Mouse (Mus musculus) midbrain, embryonic 11.5 days (tissue): ENCODE data around the gene Xylb. TPM values are rescaled to one million over a fixed set of nuclear protein-coding genes. Genes with fewer than 3 reads are reported as not detected.

ENCODE experiments used
- ATAC-seq: fragments of 200-750 bp; cut with Nextera tagmentation; 2 replicates; pipeline ENCODE4 v1.8.0; 2017; ENCODE audit warnings: moderate TSS enrichment, moderate library complexity; ENCODE audit not compliant: low FRiP score
- DNase-seq: peaks from one replicate; pipeline ENCODE4 v3.0.0; 2015; ENCODE audit warnings: low spot score; ENCODE audit errors: missing footprints
- H3K27ac ChIP-seq: fragments of 300-500 bp; sonication (generic); 2 replicates; pipeline ENCODE4 v1.5.1; 2014; ENCODE audit warnings: low read depth, low read length
- H3K27me3 ChIP-seq: fragments of 300-500 bp; sonication (generic); 2 replicates; pipeline ENCODE4 v1.6.1; 2014; ENCODE audit warnings: mild to moderate bottlenecking, low read length, moderate library complexity, mixed read lengths; ENCODE audit not compliant: control insufficient read depth, insufficient read depth
- H3K36me3 ChIP-seq: fragments of 300-500 bp; sonication (generic); 2 replicates; pipeline ENCODE4 v1.6.1; 2014; ENCODE audit warnings: mild to moderate bottlenecking, low read length, moderate library complexity, mixed read lengths; ENCODE audit not compliant: control insufficient read depth, insufficient read depth
- H3K4me1 ChIP-seq: fragments of 300-500 bp; sonication (generic); 2 replicates; pipeline ENCODE4 v1.6.1; 2014; ENCODE audit warnings: low read length; ENCODE audit not compliant: control insufficient read depth, insufficient read depth
- H3K4me2 ChIP-seq: fragments of 300-500 bp; sonication (generic); 2 replicates; pipeline ENCODE4 v1.6.1; 2014; ENCODE audit warnings: mild to moderate bottlenecking, moderate library complexity
- H3K4me3 ChIP-seq: fragments of 300-500 bp; sonication (generic); 2 replicates; pipeline ENCODE4 v1.5.1; 2014; ENCODE audit warnings: low read depth, low read length
- H3K9ac ChIP-seq: fragments of 300-500 bp; sonication (generic); 2 replicates; pipeline ENCODE4 v1.6.1; 2014; ENCODE audit warnings: low read length
- H3K9me3 ChIP-seq: fragments of 300-500 bp; sonication (generic); 2 replicates; pipeline ENCODE4 v1.6.1; 2016; ENCODE audit warnings: low read length; ENCODE audit not compliant: control insufficient read depth
- WGBS: fragments of 180-500 bp; shearing (Covaris S2); extraction: QIAGEN DNeasy Blood & Tissue Kit; methylation state at CpG from one replicate; pipeline ENCODE4 v1.1.7; 2014; 5-methylcytosine and 5-hydroxymethylcytosine counted together
- polyA plus RNA-seq: library from polyadenylated mRNA; unstranded; fragments of >200 nt; fragmentation: Nextera tagmentation; extraction: Ambion mirVana; gene quantifications from 2 replicates; pipeline ENCODE4 v1.2.1, GENCODE M21; 2014

The Xylb gene
- polyA plus RNA-seq, 1 experiment from 2014 or later: 6.5 TPM

- peaks cover 8% of the 10 kb centered on the region for H3K4me1 ChIP-seq
- no peaks in the 10 kb centered on the region for H3K9me3 ChIP-seq
- ATAC-seq: no peak
- peak overlapping the region; percentile 79 for H3K9ac ChIP-seq
- peak overlapping the region; percentile 83 for H3K27ac ChIP-seq
- H3K4me2 ChIP-seq: peak overlapping the region; percentile 69
- WGBS: 9% methylated on average over 9 of the region's 9 CpGs
- no peaks in the 10 kb centered on the region for H3K27me3 ChIP-seq
- peak overlapping the region; percentile 87 for H3K4me3 ChIP-seq
- H3K36me3 ChIP-seq: no peaks in the 10 kb centered on the region
- no peak for DNase-seq
These were observed 33.9 kb upstream of the Xylb start for GRCm38 (mm10) chr9:119323260-119323645.

GRCm38 (mm10) chr9:119324130-119324529, 33.1 kb upstream of the Xylb start:
- no peak overlapping the region for H3K27ac ChIP-seq
- H3K27me3 ChIP-seq: no peaks in the 10 kb centered on the region
- no peaks in the 10 kb centered on the region for H3K36me3 ChIP-seq
- H3K4me3 ChIP-seq: no peak overlapping the region
- H3K4me1 ChIP-seq: peaks cover 8% of the 10 kb centered on the region
- H3K4me2 ChIP-seq: no peak overlapping the region
- DNase-seq (no peak), ATAC-seq (no peak)
- WGBS: 74% methylated on average over 1 of the region's 1 CpGs
- no peak overlapping the region for H3K9ac ChIP-seq
- H3K9me3 ChIP-seq: no peaks in the 10 kb centered on the region

- 81% methylated on average over 3 of the region's 3 CpGs for WGBS
- no peak for ATAC-seq
- H3K4me1 ChIP-seq: no peaks in the 10 kb centered on the region; the same call in 1 of the 2 replicates
These were observed 28.7 kb upstream of the Xylb start for GRCm38 (mm10) chr9:119328488-119328887.

GRCm38 (mm10) chr9:119330186-119330963, 26.8 kb upstream of the Xylb start:
- no peak overlapping the region for H3K9ac ChIP-seq
- no peak overlapping the region for H3K27ac ChIP-seq
- DNase-seq (peak; percentile 41), ATAC-seq (no peak)
- WGBS: 85% methylated on average over 15 of the region's 15 CpGs
- no peaks in the 10 kb centered on the region for H3K36me3 ChIP-seq
- no peaks in the 10 kb centered on the region for H3K4me1 ChIP-seq
- no peaks in the 10 kb centered on the region for H3K27me3 ChIP-seq
- no peak overlapping the region for H3K4me2 ChIP-seq
- H3K4me3 ChIP-seq: no peak overlapping the region
- H3K9me3 ChIP-seq: no peaks in the 10 kb centered on the region

More at GRCm38 (mm10) chr9:119328488-119328887, 28.7 kb upstream of the Xylb start:
- Histone ChIP-seq H3K9me3 (no peaks in the 10 kb centered on the region), H3K27me3 (no peaks in the 10 kb centered on the region), H3K27ac (no peak overlapping the region), H3K4me2 (no peak overlapping the region), H3K36me3 (no peaks in the 10 kb centered on the region), H3K9ac (no peak overlapping the region), H3K4me3 (no peak overlapping the region)
- no peak for DNase-seq

GRCm38 (mm10) chr9:119334324-119334723, 22.9 kb upstream of the Xylb start:
- Histone ChIP-seq H3K4me1 (no peaks in the 10 kb centered on the region), H3K9ac (no peak overlapping the region), H3K27ac (no peak overlapping the region), H3K27me3 (peaks cover 2% of the 10 kb centered on the region; the same call in 1 of the 2 replicates), H3K9me3 (no peaks in the 10 kb centered on the region), H3K4me3 (no peak overlapping the region), H3K36me3 (no peaks in the 10 kb centered on the region), H3K4me2 (no peak overlapping the region)
- DNase-seq (peak; percentile 35), ATAC-seq (no peak)
- WGBS: 69% methylated on average over 10 of the region's 10 CpGs

GRCm38 (mm10) chr9:119334834-119335233, 22.3 kb upstream of the Xylb start:
- H3K27me3 ChIP-seq: peaks cover 3% of the 10 kb centered on the region; the same call in 1 of the 2 replicates
- WGBS: 85% methylated on average over 2 of the region's 2 CpGs
- no peak overlapping the region for H3K4me2 ChIP-seq
- H3K4me1 ChIP-seq: no peaks in the 10 kb centered on the region
- no peak overlapping the region for H3K9ac ChIP-seq
- no peak overlapping the region for H3K4me3 ChIP-seq
- H3K36me3 ChIP-seq: no peaks in the 10 kb centered on the region
- no peak for ATAC-seq
- no peak for DNase-seq
- H3K9me3 ChIP-seq: no peaks in the 10 kb centered on the region
- no peak overlapping the region for H3K27ac ChIP-seq

- WGBS: 89% methylated on average over 4 of the region's 4 CpGs
These were observed 21.6 kb upstream of the Xylb start for GRCm38 (mm10) chr9:119335571-119335970.

GRCm38 (mm10) chr9:119337842-119338241, 19.3 kb upstream of the Xylb start:
- no peak overlapping the region for H3K27ac ChIP-seq
- 89% methylated on average over 14 of the region's 14 CpGs for WGBS
- no peaks in the 10 kb centered on the region for H3K36me3 ChIP-seq
- DNase-seq (peak; percentile 47), ATAC-seq (no peak)
- H3K9ac ChIP-seq: no peak overlapping the region
- no peaks in the 10 kb centered on the region for H3K9me3 ChIP-seq
- peaks cover 3% of the 10 kb centered on the region; the same call in 1 of the 2 replicates for H3K27me3 ChIP-seq
- H3K4me2 ChIP-seq: no peak overlapping the region
- peaks cover 11% of the 10 kb centered on the region for H3K4me1 ChIP-seq
- no peak overlapping the region for H3K4me3 ChIP-seq

More at GRCm38 (mm10) chr9:119335571-119335970, 21.6 kb upstream of the Xylb start:
- Histone ChIP-seq H3K27ac (no peak overlapping the region), H3K9ac (no peak overlapping the region), H3K9me3 (no peaks in the 10 kb centered on the region), H3K27me3 (peaks cover 3% of the 10 kb centered on the region; the same call in 1 of the 2 replicates), H3K36me3 (no peaks in the 10 kb centered on the region), H3K4me3 (no peak overlapping the region), H3K4me1 (0 out of 2 replicates have a peak, but pooled peaks cover 2% of the 10 kb centered on the region), H3K4me2 (no peak overlapping the region)
- ATAC-seq (no peak), DNase-seq (no peak)

GRCm38 (mm10) chr9:119338350-119338749, 18.8 kb upstream of the Xylb start:
- H3K36me3 ChIP-seq: no peaks in the 10 kb centered on the region
- H3K9ac ChIP-seq: no peak overlapping the region
- ATAC-seq (no peak), DNase-seq (peak; percentile 59)
- H3K4me3 ChIP-seq: no peak overlapping the region
- peaks cover 11% of the 10 kb centered on the region for H3K4me1 ChIP-seq
- H3K4me2 ChIP-seq: no peak overlapping the region
- H3K9me3 ChIP-seq: no peaks in the 10 kb centered on the region
- H3K27ac ChIP-seq: no peak overlapping the region
- WGBS: 96% methylated on average over 3 of the region's 3 CpGs
- peaks cover 3% of the 10 kb centered on the region; the same call in 1 of the 2 replicates for H3K27me3 ChIP-seq
